Mouse (Mus musculus) ZHBTc4 (cell line): ENCODE data around the gene Ankrd28.

Experiments
- DNase-seq: peaks from one replicate; pipeline ENCODE4 v3.0.0-alpha.2; 2011; ENCODE audit warnings: low read depth, low spot score

The Ankrd28 gene

GRCm38 (mm10) chr14:31715669-31716068, 114.8 kb downstream of the Ankrd28 start:
- DNase-seq, result no peak

GRCm38 (mm10) chr14:31709343-31709742, 121.1 kb downstream of the Ankrd28 start:
- no peak for DNase-seq

GRCm38 (mm10) chr14:31700376-31700775, 130.1 kb downstream of the Ankrd28 start:
- DNase-seq, result no peak

- no peak for DNase-seq
These were observed 132.7 kb downstream of the Ankrd28 start for GRCm38 (mm10) chr14:31697755-31698154.

GRCm38 (mm10) chr14:31697346-31697745, 133.1 kb downstream of the Ankrd28 start:
- no peak for DNase-seq

- DNase-seq, result no peak
These were observed 133.5 kb downstream of the Ankrd28 start for GRCm38 (mm10) chr14:31696985-31697303.

- no peak for DNase-seq
These were observed 134.1 kb downstream of the Ankrd28 start for GRCm38 (mm10) chr14:31696206-31696984.

GRCm38 (mm10) chr14:31692536-31692935, 137.9 kb downstream of the Ankrd28 start:
- no peak for DNase-seq

GRCm38 (mm10) chr14:31686231-31686630, 144.2 kb downstream of the Ankrd28 start:
- DNase-seq, result no peak

GRCm38 (mm10) chr14:31685680-31686079, 144.8 kb downstream of the Ankrd28 start:
- DNase-seq, result no peak

- no peak for DNase-seq
These were observed 146.0 kb downstream of the Ankrd28 start for GRCm38 (mm10) chr14:31684343-31685040.

GRCm38 (mm10) chr14:31683610-31684009, 146.8 kb downstream of the Ankrd28 start:
- no peak for DNase-seq

GRCm38 (mm10) chr14:31681931-31682555, 148.4 kb downstream of the Ankrd28 start:
- no peak for DNase-seq

- no peak for DNase-seq
These were observed 149.2 kb downstream of the Ankrd28 start for GRCm38 (mm10) chr14:31681291-31681690.

GRCm38 (mm10) chr14:31680656-31681055, 149.8 kb downstream of the Ankrd28 start:
- no peak for DNase-seq

- DNase-seq, result peak; percentile 68
These were observed 158.7 kb downstream of the Ankrd28 start for GRCm38 (mm10) chr14:31671635-31672320.

GRCm38 (mm10) chr14:31669642-31670490, 160.6 kb downstream of the Ankrd28 start:
- DNase-seq, result no peak

- DNase-seq, result no peak
These were observed 161.3 kb downstream of the Ankrd28 start for GRCm38 (mm10) chr14:31669161-31669611.

- no peak for DNase-seq
These were observed 162.1 kb downstream of the Ankrd28 start for GRCm38 (mm10) chr14:31668326-31668725.

GRCm38 (mm10) chr14:31667741-31668140, 162.7 kb downstream of the Ankrd28 start:
- DNase-seq, result no peak
